Mouse (Mus musculus): ENCODE data around the gene Crybb1. TPM values are rescaled to one million over a fixed set of nuclear protein-coding genes. Genes with fewer than 3 reads are reported as not detected.

The Crybb1 gene
- polyA plus RNA-seq, 1 experiment from 2014 or later = 2.3 TPM

GRCm38 (mm10) chr5:112254282-112254806 lies 1.3 kb upstream of the Crybb1 start:
- Histone ChIP-seq H3K4me1 (peaks cover 4% of the 10 kb centered on the region; the same call in 1 of the 2 replicates), H3K9ac (no peak overlapping the region), H3K4me2 (replicated peaks) (no peak overlapping the region), H3K27ac (no peak overlapping the region), H3K27me3 (no peaks in the 10 kb centered on the region; the same call in 1 of the 2 replicates), H3K9me3 (replicated peaks) (no peaks in the 10 kb centered on the region), H3K4me3 (no peak overlapping the region), H3K36me3 (no peaks in the 10 kb centered on the region)
- ATAC-seq (ENCODE audit: low FRiP score) = no peak
- WGBS = 73% methylated on average over 7 of the region's 7 CpGs

GRCm38 (mm10) chr5:112256457-112256856 lies 842 bp downstream of the Crybb1 start:
- no peak for ATAC-seq (ENCODE audit: low FRiP score)
- WGBS = 74% methylated on average over 9 of the region's 9 CpGs
- H3K4me2 ChIP-seq (replicated peaks) = no peak overlapping the region
- H3K27me3 ChIP-seq = no peaks in the 10 kb centered on the region; the same call in 1 of the 2 replicates
- no peaks in the 10 kb centered on the region for H3K9me3 ChIP-seq (replicated peaks)
- H3K27ac ChIP-seq = no peak overlapping the region
- H3K4me3 ChIP-seq = no peak overlapping the region
- no peaks in the 10 kb centered on the region for H3K36me3 ChIP-seq
- peaks cover 4% of the 10 kb centered on the region; the same call in 1 of the 2 replicates for H3K4me1 ChIP-seq
- no peak overlapping the region for H3K9ac ChIP-seq

GRCm38 (mm10) chr5:112257896-112258295 lies 2.3 kb downstream of the Crybb1 start:
- Histone ChIP-seq H3K4me3 (no peak overlapping the region), H3K36me3 (no peaks in the 10 kb centered on the region), H3K4me1 (peaks cover 4% of the 10 kb centered on the region; the same call in 1 of the 2 replicates), H3K9ac (no peak overlapping the region), H3K27ac (no peak overlapping the region), H3K9me3 (replicated peaks) (no peaks in the 10 kb centered on the region), H3K4me2 (replicated peaks) (no peak overlapping the region), H3K27me3 (no peaks in the 10 kb centered on the region; the same call in 1 of the 2 replicates)
- no peak for ATAC-seq (ENCODE audit: low FRiP score)
- 82% methylated on average over 3 of the region's 3 CpGs for WGBS

GRCm38 (mm10) chr5:112259862-112260650 lies 4.4 kb downstream of the Crybb1 start:
- ATAC-seq (ENCODE audit: low FRiP score) = no peak
- 89% methylated on average over 16 of the region's 16 CpGs for WGBS
- no peak overlapping the region for H3K27ac ChIP-seq

GRCm38 (mm10) chr5:112260818-112261217 lies 5.2 kb downstream of the Crybb1 start:
- Histone ChIP-seq H3K4me1 (peaks cover 6% of the 10 kb centered on the region), H3K36me3 (no peaks in the 10 kb centered on the region), H3K9ac (no peak overlapping the region), H3K27me3 (no peaks in the 10 kb centered on the region; the same call in 1 of the 2 replicates), H3K4me3 (no peak overlapping the region), H3K27ac (no peak overlapping the region), H3K4me2 (replicated peaks) (no peak overlapping the region), H3K9me3 (replicated peaks) (no peaks in the 10 kb centered on the region)
- 78% methylated on average over 3 of the region's 3 CpGs for WGBS
- ATAC-seq (ENCODE audit: low FRiP score) = no peak

More at GRCm38 (mm10) chr5:112259862-112260650, 4.4 kb downstream of the Crybb1 start:
- no peaks in the 10 kb centered on the region for H3K36me3 ChIP-seq
- H3K27me3 ChIP-seq = no peaks in the 10 kb centered on the region; the same call in 1 of the 2 replicates
- H3K4me3 ChIP-seq = no peak overlapping the region
- H3K4me1 ChIP-seq = no peaks in the 10 kb centered on the region
- H3K9ac ChIP-seq = no peak overlapping the region
- no peak overlapping the region for H3K4me2 ChIP-seq (replicated peaks)
- H3K9me3 ChIP-seq (replicated peaks) = no peaks in the 10 kb centered on the region

GRCm38 (mm10) chr5:112264099-112264498 lies 8.5 kb downstream of the Crybb1 start:
- Histone ChIP-seq H3K4me3 (no peak overlapping the region), H3K9ac (no peak overlapping the region), H3K36me3 (no peaks in the 10 kb centered on the region), H3K4me2 (replicated peaks) (no peak overlapping the region), H3K27ac (no peak overlapping the region), H3K27me3 (peaks cover 10% of the 10 kb centered on the region; the same call in 1 of the 2 replicates), H3K9me3 (replicated peaks) (no peaks in the 10 kb centered on the region), H3K4me1 (peaks cover 8% of the 10 kb centered on the region)
- ATAC-seq (ENCODE audit: low FRiP score) = no peak
- WGBS = 89% methylated on average over 7 of the region's 7 CpGs

GRCm38 (mm10) chr5:112265110-112265509 lies 9.5 kb downstream of the Crybb1 start:
- H3K4me2 ChIP-seq (replicated peaks) = no peak overlapping the region
- no peak overlapping the region for H3K9ac ChIP-seq
- WGBS = 81% methylated on average over 5 of the region's 5 CpGs
- no peak overlapping the region for H3K4me3 ChIP-seq
- H3K4me1 ChIP-seq = peaks cover 8% of the 10 kb centered on the region
- no peaks in the 10 kb centered on the region for H3K9me3 ChIP-seq (replicated peaks)
- H3K27ac ChIP-seq = no peak overlapping the region
- no peaks in the 10 kb centered on the region for H3K36me3 ChIP-seq
- H3K27me3 ChIP-seq = peaks cover 13% of the 10 kb centered on the region; the same call in 1 of the 2 replicates
- no peak for ATAC-seq (ENCODE audit: low FRiP score)

- Histone ChIP-seq H3K4me1 (peaks cover 11% of the 10 kb centered on the region), H3K4me2 (replicated peaks) (0 out of 2 replicates have a peak overlapping the region, but pooled peaks have one; percentile 21), H3K9ac (no peak overlapping the region), H3K27ac (no peak overlapping the region), H3K36me3 (no peaks in the 10 kb centered on the region), H3K27me3 (peaks cover 14% of the 10 kb centered on the region; the same call in 1 of the 2 replicates), H3K4me3 (no peak overlapping the region), H3K9me3 (replicated peaks) (no peaks in the 10 kb centered on the region)
- no peak for ATAC-seq (ENCODE audit: low FRiP score)
- 8% methylated on average over 10 of the region's 10 CpGs for WGBS
Measured at GRCm38 (mm10) chr5:112265515-112265914, 9.9 kb downstream of the Crybb1 start.

- H3K9me3 ChIP-seq (replicated peaks) = no peaks in the 10 kb centered on the region
- no peak for ATAC-seq (ENCODE audit: low FRiP score)
- H3K4me2 ChIP-seq (replicated peaks) = 0 out of 2 replicates have a peak overlapping the region, but pooled peaks have one; percentile 21
- no peak overlapping the region for H3K27ac ChIP-seq
- H3K9ac ChIP-seq = no peak overlapping the region
- whole genome bisulfite sequencing = 64% methylated on average over 9 of the region's 9 CpGs
- peaks cover 17% of the 10 kb centered on the region for H3K4me1 ChIP-seq
- H3K4me3 ChIP-seq = no peak overlapping the region
- H3K36me3 ChIP-seq = no peaks in the 10 kb centered on the region
- H3K27me3 ChIP-seq = peaks cover 15% of the 10 kb centered on the region; the same call in 1 of the 2 replicates
Measured at GRCm38 (mm10) chr5:112266011-112266777, 10.6 kb downstream of the Crybb1 start.

- WGBS = 37% methylated on average over 24 of the region's 24 CpGs
Measured at GRCm38 (mm10) chr5:112270764-112271541, 15.3 kb downstream of the Crybb1 start.

GRCm38 (mm10) chr5:112272934-112273333 lies 17.3 kb downstream of the Crybb1 start:
- ATAC-seq (ENCODE audit: low FRiP score) = no peak
- Histone ChIP-seq H3K36me3 (no peaks in the 10 kb centered on the region), H3K4me3 (no peak overlapping the region), H3K27ac (no peak overlapping the region), H3K9ac (no peak overlapping the region), H3K27me3 (peaks cover 17% of the 10 kb centered on the region; the same call in 1 of the 2 replicates), H3K4me2 (replicated peaks) (no peak overlapping the region), H3K4me1 (peaks cover 26% of the 10 kb centered on the region), H3K9me3 (replicated peaks) (no peaks in the 10 kb centered on the region)
- WGBS = 67% methylated on average over 2 of the region's 2 CpGs

More at GRCm38 (mm10) chr5:112270764-112271541, 15.3 kb downstream of the Crybb1 start:
- Histone ChIP-seq H3K4me1 (peaks cover 17% of the 10 kb centered on the region), H3K4me2 (replicated peaks) (peak overlapping the region; percentile 29), H3K9ac (0 out of 2 replicates have a peak overlapping the region, but pooled peaks have one; percentile 3), H3K27ac (peak overlapping the region; percentile 70), H3K9me3 (replicated peaks) (no peaks in the 10 kb centered on the region), H3K27me3 (peaks cover 19% of the 10 kb centered on the region; the same call in 1 of the 2 replicates), H3K36me3 (no peaks in the 10 kb centered on the region), H3K4me3 (no peak overlapping the region)
- ATAC-seq (ENCODE audit: low FRiP score) = 0 out of 2 replicates have a peak, but pooled peaks have one; percentile 44

Data from hindbrain, embryonic 12.5 days (tissue).